Mouse (Mus musculus): ENCODE data around the gene Gan.

The Gan gene

GRCm38 (mm10) chr8:117240326-117240725 is 82.4 kb downstream of the Gan start:
- in situ Hi-C loops (cut with MboI; ENCODE audit: low pct_unique_long_range_greater_than_20kb in 1 of 2, low sequenced_read_pairs in 2 of 2, unreplicated experiment in 1 of 2) = no loop called here

- in situ Hi-C loops (cut with MboI; ENCODE audit: low pct_unique_long_range_greater_than_20kb in 1 of 2, low sequenced_read_pairs in 2 of 2, unreplicated experiment in 1 of 2) = no loop called here
Measured at GRCm38 (mm10) chr8:117240841-117241494, 83.0 kb downstream of the Gan start.

DNA sequence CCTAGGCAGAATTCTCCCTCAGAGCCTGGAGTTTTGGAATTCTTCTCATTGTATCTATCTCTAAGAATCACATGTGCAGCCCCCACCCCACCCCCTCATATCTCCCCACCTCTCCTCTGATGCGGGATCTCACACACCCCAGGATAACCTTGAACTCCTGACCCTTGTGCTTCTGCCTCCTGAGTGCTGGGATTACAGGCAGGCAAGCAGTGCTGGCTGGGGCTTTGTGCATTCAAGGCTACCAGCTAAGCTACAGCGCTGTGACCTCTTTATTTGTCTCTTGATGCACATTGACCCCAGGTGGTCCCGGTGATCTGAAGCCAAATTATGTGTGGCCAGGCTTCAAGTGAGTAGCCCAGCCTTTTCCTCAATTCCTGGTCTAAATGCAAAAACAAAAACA is 83.9 kb downstream of the Gan start:
- in situ Hi-C loops (cut with MboI; ENCODE audit: low pct_unique_long_range_greater_than_20kb in 1 of 2, low sequenced_read_pairs in 2 of 2, unreplicated experiment in 1 of 2) = no loop called here

DNA sequence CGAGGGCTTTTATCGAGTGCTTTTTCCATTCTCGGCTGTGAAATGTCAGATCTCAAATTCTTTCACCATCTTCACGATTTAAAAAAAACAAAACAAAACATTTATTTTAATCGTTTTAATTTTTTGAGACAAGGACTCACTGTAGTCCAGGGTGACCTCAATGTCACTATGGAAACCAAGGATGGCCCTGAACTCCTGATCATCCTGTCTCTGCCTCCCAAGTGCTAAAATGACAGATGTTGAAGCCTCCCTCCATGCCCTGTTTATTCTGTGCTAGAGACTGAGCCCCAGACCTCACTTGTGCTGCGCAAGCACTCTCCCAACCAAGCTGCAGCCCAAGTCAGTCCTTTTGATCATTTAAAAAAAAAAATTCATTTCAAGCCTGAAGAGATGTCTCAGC is 84.4 kb downstream of the Gan start:
- in situ Hi-C loops (cut with MboI; ENCODE audit: low pct_unique_long_range_greater_than_20kb in 1 of 2, low sequenced_read_pairs in 2 of 2, unreplicated experiment in 1 of 2) = no loop called here

- in situ Hi-C loops (cut with MboI; ENCODE audit: low pct_unique_long_range_greater_than_20kb in 1 of 2, low sequenced_read_pairs in 2 of 2, unreplicated experiment in 1 of 2) = no loop called here
Measured at GRCm38 (mm10) chr8:117244601-117245000, 86.7 kb downstream of the Gan start.

- in situ Hi-C loops (cut with MboI; ENCODE audit: low pct_unique_long_range_greater_than_20kb in 1 of 2, low sequenced_read_pairs in 2 of 2, unreplicated experiment in 1 of 2) = no loop called here
Measured at GRCm38 (mm10) chr8:117248341-117248740, 90.4 kb downstream of the Gan start.

- in situ Hi-C loops (cut with MboI; ENCODE audit: low pct_unique_long_range_greater_than_20kb in 1 of 2, low sequenced_read_pairs in 2 of 2, unreplicated experiment in 1 of 2) = no loop called here
Measured at GRCm38 (mm10) chr8:117251086-117251681, 93.2 kb downstream of the Gan start.

DNA sequence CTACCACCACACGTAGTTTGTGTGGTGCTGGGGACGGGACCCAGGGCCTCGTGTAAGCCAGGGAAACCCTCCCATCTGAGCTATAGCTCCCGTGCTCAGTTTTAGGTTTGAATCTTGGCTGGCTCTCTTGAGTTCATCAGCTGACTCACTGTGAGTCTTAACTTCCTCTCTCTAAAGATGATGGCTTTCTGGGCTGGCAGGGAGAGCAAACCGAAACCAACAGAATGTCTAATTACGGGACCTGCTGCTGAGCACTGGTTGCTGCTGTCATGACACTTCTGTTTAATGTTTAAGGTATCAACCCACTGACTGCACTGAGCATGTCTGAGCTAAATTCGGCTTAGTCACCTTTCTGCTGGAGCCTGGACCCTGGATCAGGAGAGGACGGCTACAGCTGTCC is 94.7 kb downstream of the Gan start:
- in situ Hi-C loops (cut with MboI; ENCODE audit: low pct_unique_long_range_greater_than_20kb in 1 of 2, low sequenced_read_pairs in 2 of 2, unreplicated experiment in 1 of 2) = no loop called here

DNA sequence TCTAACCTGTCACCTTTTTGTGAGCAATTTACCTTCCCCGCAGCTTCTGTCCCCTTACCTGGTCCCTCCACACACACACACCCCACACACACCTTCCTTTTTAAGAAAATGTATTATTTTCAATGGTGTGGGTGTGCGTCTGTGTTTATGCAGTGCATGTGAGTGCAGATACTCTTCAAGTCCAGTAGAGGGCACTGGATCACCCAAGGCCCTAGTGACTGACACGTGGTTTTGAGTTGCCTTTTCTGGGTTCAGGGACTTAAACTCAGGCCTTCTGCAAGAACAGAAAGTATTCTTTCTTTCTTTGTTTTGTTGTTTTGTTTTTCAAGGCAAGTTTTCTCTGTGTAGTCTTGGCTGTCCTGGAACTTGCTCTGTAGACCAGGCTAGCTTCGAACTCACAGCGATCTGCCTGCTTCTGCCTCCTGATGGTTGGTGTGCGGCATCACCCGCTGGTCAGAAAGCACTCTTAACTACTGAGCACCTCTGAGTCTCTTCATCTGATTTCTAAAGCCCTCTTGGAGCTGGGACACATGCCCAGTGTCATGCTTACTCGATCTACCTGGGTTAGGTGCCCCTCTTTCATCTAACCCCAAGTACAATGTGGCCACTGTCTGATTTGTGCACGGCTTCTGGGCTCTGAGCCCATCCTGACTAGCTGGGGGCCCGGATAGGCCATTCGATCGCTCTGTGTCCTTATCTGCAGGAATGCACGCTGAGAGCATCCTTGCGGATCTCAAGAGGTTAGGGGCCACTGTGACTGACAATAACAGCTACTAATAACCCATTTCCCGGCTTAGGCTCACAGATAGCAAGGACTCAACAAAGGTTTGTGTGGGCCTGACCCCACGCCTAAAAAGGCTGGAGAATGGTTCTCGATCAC is 95.7 kb downstream of the Gan start:
- in situ Hi-C loops (cut with MboI; ENCODE audit: low pct_unique_long_range_greater_than_20kb in 1 of 2, low sequenced_read_pairs in 2 of 2, unreplicated experiment in 1 of 2) = no loop called here

- in situ Hi-C loops (cut with MboI; ENCODE audit: low pct_unique_long_range_greater_than_20kb in 1 of 2, low sequenced_read_pairs in 2 of 2, unreplicated experiment in 1 of 2) = no loop called here
Measured at GRCm38 (mm10) chr8:117254496-117254895, 96.6 kb downstream of the Gan start.

DNA sequence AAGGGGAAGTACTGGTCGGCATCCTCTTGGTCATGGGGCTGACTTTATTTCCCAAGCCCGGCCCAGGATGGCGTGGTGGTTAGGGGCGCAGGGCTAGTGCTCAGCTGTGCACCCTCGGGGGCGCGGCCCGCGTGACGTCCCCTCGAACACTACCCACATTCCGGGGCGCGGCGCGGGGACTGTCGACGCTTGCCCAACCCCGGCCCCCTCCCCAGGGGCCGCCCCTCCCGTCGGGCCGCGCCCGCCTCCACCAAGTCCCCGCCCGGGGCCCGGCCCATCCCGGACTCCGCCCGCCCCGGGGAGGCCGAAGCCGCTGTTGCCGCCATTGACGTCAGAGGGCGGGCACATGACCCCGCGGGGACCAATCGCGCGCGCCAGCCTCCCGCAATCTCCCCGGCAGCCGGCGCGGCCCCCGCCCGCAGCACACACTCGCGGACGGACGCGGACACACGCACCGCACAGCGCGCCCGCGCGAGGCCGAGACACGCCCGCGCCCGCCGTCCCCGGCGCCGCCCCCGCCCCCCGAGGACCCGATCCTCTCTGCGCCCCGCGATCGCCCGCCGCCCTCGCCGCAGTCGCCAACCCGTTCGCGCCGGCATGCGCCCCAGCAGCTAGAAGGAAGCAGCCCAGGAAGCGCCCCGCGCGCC is 98.5 kb downstream of the Gan start:
- in situ Hi-C loops (cut with MboI; ENCODE audit: low pct_unique_long_range_greater_than_20kb in 1 of 2, low sequenced_read_pairs in 2 of 2, unreplicated experiment in 1 of 2) = no loop called here

- in situ Hi-C loops (cut with MboI; ENCODE audit: low pct_unique_long_range_greater_than_20kb in 1 of 2, low sequenced_read_pairs in 2 of 2, unreplicated experiment in 1 of 2) = no loop called here
Measured at GRCm38 (mm10) chr8:117257029-117257820, 99.3 kb downstream of the Gan start, which contains the start of gene Cmip. Gene Cmip, plus strand, starts transcription at chr8:117257064.

- in situ Hi-C loops (cut with MboI; ENCODE audit: low pct_unique_long_range_greater_than_20kb in 1 of 2, low sequenced_read_pairs in 2 of 2, unreplicated experiment in 1 of 2) = no loop called here
Measured at GRCm38 (mm10) chr8:117257821-117258575, 100.1 kb downstream of the Gan start.

DNA sequence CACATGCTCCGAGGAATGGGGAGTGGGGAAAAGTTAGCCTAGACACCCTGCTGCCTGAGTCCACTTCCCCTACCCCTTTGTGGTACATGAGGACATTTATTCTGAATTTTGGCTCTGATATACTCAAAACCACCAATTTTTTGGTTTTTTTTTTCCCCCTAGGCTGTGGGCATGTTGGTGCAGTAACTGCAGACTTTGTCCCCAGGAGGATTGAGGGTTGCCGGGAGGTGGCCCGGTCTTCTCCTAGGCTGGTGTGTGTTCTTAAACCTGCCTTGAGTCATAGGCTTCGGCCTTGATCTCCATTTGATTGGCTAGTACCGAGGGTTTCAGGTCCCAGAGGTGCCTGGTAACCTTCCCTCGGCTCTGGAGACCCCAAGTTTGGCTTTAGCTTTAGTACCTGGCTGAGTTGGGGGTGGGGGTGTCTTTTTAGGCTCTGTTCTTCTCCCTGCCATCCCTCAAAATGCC is 100.7 kb downstream of the Gan start:
- in situ Hi-C loops (cut with MboI; ENCODE audit: low pct_unique_long_range_greater_than_20kb in 1 of 2, low sequenced_read_pairs in 2 of 2, unreplicated experiment in 1 of 2) = no loop called here

DNA sequence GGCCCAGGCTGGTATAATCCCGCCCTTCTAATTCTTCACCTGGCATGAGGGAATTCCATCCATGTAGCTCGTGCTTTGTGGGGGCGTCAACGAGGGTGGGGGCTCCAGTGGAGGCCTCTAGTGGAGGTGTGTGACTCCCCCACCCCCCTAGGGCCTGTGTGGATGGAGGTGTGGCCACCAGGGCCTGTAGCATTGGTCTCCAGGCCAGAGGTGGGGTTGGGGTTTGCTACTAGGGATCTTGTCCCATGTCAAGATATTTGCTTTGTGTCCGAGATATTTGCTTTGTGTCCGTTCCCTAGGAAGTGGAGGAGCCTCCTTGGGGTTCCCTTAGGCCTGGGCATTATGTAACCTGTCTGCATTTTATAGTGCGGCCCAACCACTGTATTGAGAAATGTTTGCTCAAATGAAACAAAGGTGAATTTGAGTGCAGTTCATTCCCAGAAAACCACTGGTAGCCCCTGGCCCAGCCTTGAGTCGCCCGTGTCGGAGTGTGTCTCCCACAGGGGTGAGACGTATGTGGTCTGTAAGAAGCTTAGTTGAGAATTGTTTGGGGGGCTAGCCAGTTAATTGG is 101.6 kb downstream of the Gan start:
- in situ Hi-C loops (cut with MboI; ENCODE audit: low pct_unique_long_range_greater_than_20kb in 1 of 2, low sequenced_read_pairs in 2 of 2, unreplicated experiment in 1 of 2) = no loop called here

DNA sequence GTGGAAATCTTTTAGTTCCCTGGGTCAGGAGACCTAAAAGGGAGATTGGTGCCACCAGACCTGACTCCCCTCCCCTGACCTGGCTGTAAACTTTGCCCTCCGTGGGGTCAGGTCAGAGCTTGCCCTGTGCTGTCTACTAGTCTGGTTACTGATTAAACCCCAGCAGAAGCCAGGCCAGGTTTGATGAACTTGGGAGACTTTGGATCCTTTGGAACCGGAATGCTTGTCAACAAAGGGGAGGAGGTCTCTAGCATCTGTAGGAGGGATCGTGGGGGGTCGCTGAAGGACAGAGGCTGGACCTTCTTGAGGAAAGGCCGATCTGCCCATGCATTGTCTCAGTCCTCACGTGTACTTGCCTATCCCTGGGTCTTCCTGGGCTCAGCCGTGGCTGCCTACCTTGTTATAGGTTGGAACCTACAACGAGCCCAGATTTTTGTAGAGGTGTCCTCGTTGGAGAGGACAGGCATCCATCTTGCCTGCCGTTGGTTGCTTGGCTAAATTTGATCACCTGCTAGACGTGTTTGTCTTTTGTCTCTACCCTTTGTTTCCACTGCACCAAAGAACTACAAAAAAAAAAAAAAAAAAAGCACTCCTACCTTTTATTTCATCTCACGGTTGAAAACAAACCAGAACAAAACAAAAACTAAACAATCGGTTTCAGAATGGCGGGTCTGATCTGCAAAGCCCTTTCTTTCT is 102.4 kb downstream of the Gan start:
- in situ Hi-C loops (cut with MboI; ENCODE audit: low pct_unique_long_range_greater_than_20kb in 1 of 2, low sequenced_read_pairs in 2 of 2, unreplicated experiment in 1 of 2) = no loop called here
